Mouse (Mus musculus) myocyte (in vitro differentiated cells): ENCODE measurements around the gene Rsph3a.

Experiments used
- MAX ChIP-seq: IDR thresholded peaks from one replicate; pipeline ENCODE4 v1.6.1; 2011; ENCODE audit warnings: low read depth, mild to moderate bottlenecking, control low read depth
- MYOD1 ChIP-seq, 3 experiments: IDR thresholded peaks; one replicate each; pipeline ENCODE4 v1.6.1; 2011; ENCODE audit warnings: control low read depth in 2 of 3, low read depth in 2 of 3, mild to moderate bottlenecking in 2 of 3, moderate library complexity in 1 of 3; ENCODE audit not compliant: insufficient read length in 2 of 3, control insufficient read depth in 1 of 3
- POLR2A ChIP-seq: IDR thresholded peaks from one replicate; pipeline ENCODE4 v1.6.1; 2011; ENCODE audit warnings: low read depth, mild to moderate bottlenecking, control low read depth, moderate library complexity; ENCODE audit not compliant: insufficient read length
- TCF12 ChIP-seq: IDR thresholded peaks from one replicate; pipeline ENCODE4 v1.6.1; 2011; ENCODE audit warnings: mild to moderate bottlenecking, control low read depth; ENCODE audit not compliant: poor library complexity, insufficient read depth, severe bottlenecking

DNA sequence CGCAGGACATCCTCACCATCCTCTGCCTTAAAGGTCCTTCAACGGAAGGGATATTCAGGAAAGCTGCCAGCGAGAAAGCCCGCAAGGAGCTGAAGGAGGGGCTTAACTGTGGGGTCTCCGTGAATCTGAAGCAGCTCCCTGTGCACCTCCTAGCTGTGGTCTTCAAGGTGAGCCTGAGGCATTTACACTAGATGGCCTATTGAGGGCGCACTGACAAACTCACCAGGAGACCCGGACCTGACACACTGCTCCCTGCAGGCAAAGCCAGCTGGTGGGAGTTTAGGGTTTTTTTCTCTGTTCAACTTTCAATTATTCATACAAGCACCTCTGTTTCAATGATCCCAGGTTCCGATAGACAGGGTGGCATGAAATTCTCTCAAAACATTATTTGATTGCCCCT lies 16.1 kb upstream of the Rsph3a start:
- TF ChIP-seq POLR2A (no peak), TCF12 (no peak), MAX (no peak), MYOD1 (IDR thresholded peaks at IDR 0.05; ENCODE audit: control insufficient read depth in 1 of 3, insufficient read length in 2 of 3, low read depth in 2 of 3) (no peak)
